8 mouse cellular contexts compared by ENCODE assay signal in genomic region chr2:33842983-33843577, GRCm38 (mm10). TPM values are rescaled to one million over a fixed set of nuclear protein-coding genes. Genes with fewer than 3 reads are reported as not detected.
DNase-seq lines count a peak whose midpoint lies in the region; ATAC-seq lines count a peak whose summit lies in the region.

No protein-coding gene starts in this region.

- peak overlapping the region; percentile 74 for H3K9ac ChIP-seq in liver, embryonic 16.5 days (ENCODE audit: low read depth, low read length)

- WGBS in liver, embryonic 16.5 days (ENCODE audit: insufficient replicate concordance) = 18% methylated on average over 2 of the region's 2 CpGs

- H3K36me3 ChIP-seq in liver, embryonic 16.5 days (ENCODE audit: control insufficient read depth, insufficient read depth) = no peaks in the 10 kb centered on the region

- DNase-seq in spleen, adult 12 weeks (ENCODE audit: low spot score) = peak; percentile 79
- DNase-seq in spleen, adult 18-20 months = no peak
- DNase-seq in yolk sac, embryonic 10.5 days (ENCODE audit: low spot score) = peak; percentile 45
- no peak for DNase-seq in layer of hippocampus, postnatal 14 days (ENCODE audit: low spot score in 2 of 2)
- no peak for DNase-seq in left cerebral cortex, adult 18-20 months (ENCODE audit: low spot score in 2 of 2)
- DNase-seq in cerebellum, postnatal 10 days = no peak

- peaks cover 95% of the 10 kb centered on the region for H3K4me1 ChIP-seq in liver, embryonic 16.5 days (ENCODE audit: control insufficient read depth, low read depth, low read length)

- ATAC-seq in hematopoietic stem cell, adult 5-6 weeks (replicated peaks in 1 of 2; ENCODE audit: insufficient read depth in 1 of 2, low FRiP score in 2 of 2, low TSS enrichment in 1 of 2, low read depth in 1 of 2, poor library complexity in 2 of 2, severe bottlenecking in 2 of 2) = peak; percentile 71 to 72
- peak; percentile 98 for ATAC-seq in liver, embryonic 16.5 days (ENCODE audit: low read depth)

- peak overlapping the region; percentile 100 for H3K27ac ChIP-seq in liver, embryonic 16.5 days (ENCODE audit: low read length)

- no peaks in the 10 kb centered on the region for H3K9me3 ChIP-seq in liver, embryonic 16.5 days (replicated peaks; ENCODE audit: control insufficient read depth, low read length)

- H3K4me2 ChIP-seq in liver, embryonic 16.5 days (ENCODE audit: low read depth, low read length) = peak overlapping the region; percentile 63

- H3K27me3 ChIP-seq in liver, embryonic 16.5 days (ENCODE audit: control insufficient read depth, insufficient read depth, low read depth, low read length) = no peaks in the 10 kb centered on the region

- H3K4me3 ChIP-seq in liver, embryonic 16.5 days (ENCODE audit: low read depth, low read length) = peak overlapping the region; percentile 28

RNA-seq across cellular contexts. Expression of gene Mvb12b, which starts 44.7 kb away (rescaled TPM):
- total RNA-seq in hematopoietic stem cell, adult 5-6 weeks (2017) = 19.3 and 21.6 TPM in 2 replicates
- 8.7 and 11.0 TPM in 2 replicates for polyA plus RNA-seq in liver, embryonic 16.5 days (2015; fragmentation: Nextera tagmentation; extraction: Ambion mirVana)
- 10 to 100 TPM; 95.0 to 98.6 TPM for total RNA-seq in layer of hippocampus, postnatal 14 days (2021)
- total RNA-seq in left cerebral cortex, adult 18-20 months (2021) = 10 to 100 TPM; 72.1 to 75.2 TPM

Comparison
In these comparisons a context has a peak if more than half of its experiments do, and no peak if none do; other contexts are left out.
1. DNase-seq: peak in spleen, adult 12 weeks (single experiment) and yolk sac, embryonic 10.5 days (single experiment); none in spleen, adult 18-20 months (0 of 2), layer of hippocampus, postnatal 14 days (0 of 2), left cerebral cortex, adult 18-20 months (0 of 2) and cerebellum, postnatal 10 days (0 of 2).